Mouse (Mus musculus): ENCODE results near the gene Creld2.

DNA sequence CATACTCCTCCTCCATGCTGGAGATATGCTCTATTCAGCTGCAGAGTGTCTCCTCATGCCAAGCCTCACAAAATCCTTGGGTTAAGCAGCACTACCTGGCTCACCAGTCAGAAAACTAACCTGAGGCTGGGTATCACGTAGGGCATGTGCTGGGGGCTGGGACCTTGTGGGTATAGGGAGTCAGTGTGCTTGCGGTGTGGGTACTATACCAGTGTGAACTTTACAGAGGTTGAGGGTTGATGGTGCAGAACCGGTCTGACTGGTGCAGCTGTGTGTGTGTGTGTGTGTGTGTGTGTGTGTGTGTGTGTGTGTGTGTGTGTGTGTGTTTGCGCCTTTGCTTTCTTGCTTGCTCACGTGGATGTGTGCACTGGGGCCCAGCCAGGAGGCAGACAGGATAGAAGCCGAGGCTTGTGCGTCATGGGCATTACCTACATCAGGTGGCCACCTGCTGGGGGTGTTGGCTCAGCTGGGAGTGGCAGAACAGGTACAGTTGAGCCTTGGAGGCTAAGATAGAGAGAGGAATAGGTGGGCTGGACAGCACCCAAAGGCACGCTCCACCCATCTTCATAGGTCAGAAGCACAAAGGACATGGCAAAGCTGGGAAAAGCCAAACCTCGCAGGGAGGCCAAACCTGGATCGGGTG is 32.2 kb downstream of the Creld2 start:
- no peak for TF ChIP-seq CTCF (conservative IDR thresholded peaks at IDR 0.05; ENCODE audit: low read length)
- TF ChIP-seq POU5F1 (IDR thresholded peaks at IDR 0.05; ENCODE audit: borderline replicate concordance, low read length) = no peak
- no peak for TF ChIP-seq NANOG (IDR thresholded peaks at IDR 0.05; ENCODE audit: borderline replicate concordance, low read length)
